Mouse (Mus musculus) spleen, adult 12 weeks (tissue): ENCODE measurements around the gene 4930435E12Rik.

Experiments
- DNase-seq: peaks from one replicate; pipeline ENCODE4 v3.0.0; 2022; ENCODE audit warnings: low spot score

4930435E12Rik gene

DNA sequence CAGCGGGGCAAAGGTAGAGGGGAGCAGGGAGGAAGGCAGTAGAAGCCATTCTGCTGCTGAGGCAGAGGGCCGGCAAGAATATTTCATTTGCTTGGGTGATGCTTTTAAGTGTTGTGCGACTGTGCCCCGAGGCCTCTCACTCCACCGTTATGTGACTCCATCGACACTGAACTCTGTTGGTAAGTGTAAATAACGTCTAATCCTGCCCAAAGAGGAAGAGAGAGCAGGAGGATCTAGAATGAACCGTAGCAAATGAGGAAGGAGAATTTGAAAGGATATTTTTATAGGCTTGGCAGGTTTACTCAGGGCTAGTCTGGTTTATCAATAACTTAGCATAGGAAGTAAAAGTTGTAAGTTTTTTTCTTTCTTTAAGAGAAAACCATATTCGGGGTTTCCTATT, 59.0 kb downstream of the 4930435E12Rik start:
- no peak for DNase-seq

DNA sequence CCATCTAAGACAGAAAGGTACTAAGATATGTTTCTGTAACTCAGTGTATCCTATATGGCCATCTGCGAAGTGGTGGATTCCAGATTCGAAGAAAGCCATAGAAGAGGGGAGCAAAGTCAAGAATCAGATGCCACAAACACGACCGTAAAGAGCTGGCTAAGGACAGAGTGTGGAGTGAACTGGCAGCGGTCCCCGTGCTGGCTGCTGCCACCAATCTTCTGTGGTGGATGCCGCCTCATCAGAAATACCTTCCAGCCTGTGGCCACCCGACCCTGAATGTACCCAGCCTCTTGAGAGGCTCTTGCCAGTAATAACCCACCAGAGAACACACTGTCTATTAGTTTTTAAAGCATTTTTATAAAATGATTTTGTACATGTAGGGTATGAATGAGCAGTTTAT, 60.2 kb downstream of the 4930435E12Rik start:
- DNase-seq: no peak

DNA sequence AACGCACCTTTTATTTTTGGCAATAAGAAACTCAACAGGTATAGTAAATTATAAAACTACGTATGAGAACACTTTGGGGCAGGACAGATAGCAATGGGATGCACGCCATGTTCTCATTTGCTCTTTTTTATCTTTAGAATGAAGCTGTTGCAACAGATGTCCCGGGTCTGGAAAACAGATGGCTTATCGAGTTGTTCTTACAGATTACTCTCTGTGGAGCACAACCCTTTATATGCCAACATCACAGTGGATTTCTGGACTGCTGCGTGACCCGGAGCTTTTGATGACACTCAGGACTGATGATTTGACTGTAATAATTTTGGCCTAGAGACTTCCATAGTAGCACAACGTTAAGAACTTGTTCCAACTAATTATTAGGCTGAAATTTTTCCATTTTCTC, 60.8 kb downstream of the 4930435E12Rik start:
- DNase-seq: no peak

DNA sequence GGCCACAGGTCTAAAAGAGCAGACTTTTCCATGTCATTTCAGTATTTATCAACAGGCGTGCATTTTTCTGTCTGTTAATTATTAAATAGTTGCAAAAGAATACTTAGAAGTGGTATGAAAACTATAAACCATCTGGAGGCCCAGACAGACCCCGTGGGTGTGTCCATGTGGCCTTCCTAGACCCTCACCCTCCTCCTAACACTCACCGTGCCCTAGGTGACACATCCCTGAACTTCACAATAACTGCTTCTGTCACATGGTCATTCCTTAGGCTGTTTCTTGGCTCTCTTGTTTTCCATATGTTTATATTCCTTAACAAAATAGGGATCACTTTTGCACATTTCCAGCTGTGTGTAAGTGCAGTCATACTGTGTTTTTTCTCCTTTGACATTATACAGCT, 61.9 kb downstream of the 4930435E12Rik start:
- no peak for DNase-seq

DNA sequence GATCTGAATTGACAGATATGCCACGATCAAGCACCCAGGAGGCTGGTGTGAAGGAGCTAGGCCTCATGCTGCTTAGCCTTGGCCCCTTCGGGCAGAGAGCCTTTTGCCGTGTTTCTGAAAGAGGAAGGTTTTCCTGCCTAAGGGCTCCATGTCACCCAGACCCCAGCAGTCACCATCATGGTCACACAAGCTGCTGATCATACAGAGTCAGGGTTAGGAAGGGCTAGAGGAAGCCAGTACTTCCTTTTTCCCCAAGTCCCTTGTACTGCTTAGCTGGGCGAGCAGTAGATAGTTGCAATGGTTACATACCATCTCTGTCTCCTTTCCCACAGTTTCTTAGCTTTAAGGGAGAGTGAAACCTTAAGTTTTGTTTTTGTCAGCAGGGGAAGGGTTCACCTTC, 65.0 kb downstream of the 4930435E12Rik start:
- DNase-seq: no peak

DNA sequence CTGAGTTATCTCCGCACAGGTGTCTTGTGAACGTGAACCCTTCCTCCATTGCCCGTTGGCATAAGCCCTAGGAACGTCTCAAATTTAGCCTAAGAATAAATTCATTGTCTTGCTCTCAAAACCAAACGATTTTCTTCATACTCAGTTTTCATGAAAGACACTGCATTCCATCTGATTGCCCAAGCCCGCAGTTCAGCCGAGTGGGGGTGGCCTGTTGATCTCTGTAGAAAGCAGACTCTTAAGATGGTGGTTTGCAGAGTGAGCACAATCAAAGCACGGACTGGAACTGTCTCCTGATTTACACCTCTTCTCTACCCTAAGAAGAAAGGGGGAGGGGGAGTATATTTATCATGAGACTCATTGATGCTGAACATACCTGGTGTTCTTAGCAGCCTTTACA, 66.1 kb downstream of the 4930435E12Rik start:
- DNase-seq: no peak
